Mouse (Mus musculus): ENCODE data around the gene Tgfbr1.

DNA sequence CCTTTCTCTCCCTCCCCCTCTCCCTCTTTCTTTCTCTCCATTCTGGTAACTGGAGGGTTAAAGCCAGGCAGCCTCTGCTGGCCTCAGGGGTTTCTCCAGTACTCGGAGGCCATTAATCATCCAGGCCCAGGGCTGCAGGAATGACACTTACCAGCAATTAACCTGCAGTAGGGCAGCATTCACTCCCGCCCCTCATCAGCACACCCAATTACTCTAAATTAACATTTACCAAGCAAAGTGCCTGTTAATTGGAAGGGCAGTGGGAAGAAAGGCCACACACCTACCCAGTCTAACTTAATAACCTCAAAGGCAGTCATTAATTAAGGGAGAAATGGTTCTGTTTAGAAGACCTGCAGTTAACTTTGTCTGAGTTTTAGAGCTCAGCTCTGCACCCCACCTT is 71.4 kb downstream of the Tgfbr1 start:
- TF ChIP-seq GATA1 (IDR thresholded peaks at IDR 0.05; ENCODE audit: borderline replicate concordance, low read length), result no peak
- TF ChIP-seq FLI1 (IDR thresholded peaks at IDR 0.05; ENCODE audit: low read length), result no peak
